Mouse (Mus musculus): Measurements from ENCODE around the gene Trpv2.
"Not testable (repeated sequence)": the region's sequence is repeated elsewhere in the genome, so short reads cannot be mapped to it uniquely, and the experiment has no call there.

The Trpv2 gene

DNA sequence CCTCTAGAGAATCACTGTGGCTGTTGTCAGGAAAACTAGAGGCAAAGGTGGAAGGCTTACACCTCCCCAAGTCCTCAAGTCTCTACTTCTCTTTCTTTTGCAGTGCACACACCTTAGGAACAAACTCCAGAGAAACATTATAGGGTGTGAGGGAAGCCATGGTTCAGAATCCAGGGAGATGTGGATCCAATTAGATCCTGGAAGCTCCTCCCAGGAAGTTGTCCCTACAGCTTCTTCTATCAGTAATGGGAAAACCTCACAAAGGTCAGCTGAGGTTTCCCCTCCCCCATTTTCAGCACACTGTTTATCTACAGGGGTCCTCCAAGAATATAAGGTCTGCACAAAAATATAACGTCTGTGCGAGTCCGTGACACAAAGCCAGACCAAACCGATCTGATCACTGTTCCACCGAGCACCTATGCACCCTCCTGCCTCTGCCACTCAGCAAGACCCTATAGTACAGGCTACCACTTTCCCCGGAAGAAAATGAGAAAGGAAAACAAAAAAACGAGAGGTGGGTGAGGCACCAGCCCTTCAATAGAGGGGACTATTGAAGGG lies 72.8 kb downstream of the Trpv2 start:
- no peak for DNase-seq (ENCODE audit: low read depth in 2 of 2, low spot score in 2 of 2)

DNA sequence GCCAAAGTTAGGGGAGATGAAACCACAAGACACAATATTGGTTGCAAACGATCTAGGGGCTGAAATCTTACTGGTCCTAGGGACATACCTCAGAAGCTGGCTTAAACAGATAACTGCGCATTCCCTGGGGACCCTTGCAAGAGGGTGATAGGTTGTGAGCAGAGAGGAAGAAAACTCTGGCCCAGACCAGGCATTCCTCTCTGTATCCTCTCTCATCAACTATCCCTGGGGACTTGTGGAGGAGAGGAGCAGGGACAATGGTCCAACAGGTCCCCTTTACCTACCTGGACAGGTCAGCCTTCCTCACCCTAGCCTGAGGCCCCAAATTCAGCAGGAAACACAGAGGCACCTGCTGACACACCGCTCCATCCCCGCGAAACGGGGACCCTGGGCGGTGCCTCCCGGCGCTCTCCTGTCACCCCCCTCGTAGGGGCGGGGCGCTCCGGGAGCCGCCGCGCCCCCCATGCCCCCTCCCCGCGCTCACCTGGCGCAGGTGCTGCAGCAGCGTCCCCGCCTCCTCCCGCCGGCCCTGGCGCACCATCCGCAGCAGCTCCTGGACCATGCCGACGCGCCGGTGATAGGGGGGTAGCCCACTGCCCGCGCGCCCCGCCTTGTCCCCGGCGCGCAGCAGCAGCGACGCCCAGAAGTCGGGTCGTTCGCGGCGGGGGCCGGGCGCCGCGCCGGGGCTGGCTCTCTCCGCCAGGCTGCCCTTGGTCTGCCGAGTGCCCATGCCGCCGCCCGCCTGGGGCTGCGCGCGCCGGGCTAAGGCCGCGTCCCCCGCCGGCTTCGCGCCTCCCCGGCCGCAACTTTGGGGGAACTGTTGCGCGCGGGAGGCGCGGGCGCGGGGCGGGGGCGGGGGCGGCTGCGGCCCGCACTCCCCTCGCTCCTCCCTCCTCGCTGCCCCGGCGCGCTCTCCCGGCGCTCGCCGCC lies 73.6 kb downstream of the Trpv2 start, which contains the start of gene Lrrc75a:
Lrrc75a (minus strand) TSS at position 863 of the 930 bp plus-strand sequence.
- peak; percentile 16 to 21 for DNase-seq (ENCODE audit: low read depth in 2 of 2, low spot score in 2 of 2)

DNA sequence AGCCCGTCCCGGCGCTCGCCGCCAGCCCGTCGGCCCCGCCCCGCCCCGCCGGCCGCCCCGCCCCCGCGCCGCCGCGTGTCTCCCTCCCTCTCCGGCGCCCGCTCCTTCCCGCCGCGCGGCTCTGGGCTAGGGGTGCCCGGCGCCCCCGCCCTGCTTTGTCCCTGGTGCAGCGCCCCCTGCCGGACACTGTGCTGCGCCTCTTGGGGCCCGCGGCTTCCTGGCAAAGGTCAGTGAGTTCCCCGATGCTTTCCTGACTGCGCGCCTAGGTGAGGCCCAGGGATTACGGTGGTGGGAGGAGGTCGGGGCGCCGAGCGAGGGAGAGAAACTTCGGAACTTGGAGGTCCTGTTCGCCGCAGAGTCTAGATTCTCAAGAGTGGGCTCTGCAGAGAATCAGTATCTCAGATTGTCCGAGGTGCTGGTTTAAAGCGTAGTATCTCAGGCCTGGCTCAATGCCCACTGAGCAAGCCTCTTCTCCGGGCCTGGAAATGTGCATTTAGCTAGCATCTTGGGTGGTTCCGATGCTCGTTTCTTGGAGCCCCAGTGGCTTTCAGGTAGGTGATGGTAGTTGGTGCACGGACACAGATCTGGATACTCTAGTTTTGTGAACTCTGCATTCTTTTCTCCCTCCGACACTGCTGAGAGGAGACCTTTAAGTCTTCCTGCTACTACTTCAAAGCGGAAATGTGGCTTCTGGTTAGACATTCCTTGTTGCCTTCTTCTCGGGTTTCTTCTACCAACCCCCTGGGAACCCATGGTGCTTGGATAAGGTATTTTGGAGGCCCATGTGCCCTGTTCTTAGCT lies 74.5 kb downstream of the Trpv2 start, which contains the start of gene Mmgt2:
Mmgt2 (plus strand) TSS at position 74 of the 801 bp plus-strand sequence.
- peak; percentile 92 to 93 for DNase-seq (ENCODE audit: low read depth in 2 of 2, low spot score in 2 of 2)

DNA sequence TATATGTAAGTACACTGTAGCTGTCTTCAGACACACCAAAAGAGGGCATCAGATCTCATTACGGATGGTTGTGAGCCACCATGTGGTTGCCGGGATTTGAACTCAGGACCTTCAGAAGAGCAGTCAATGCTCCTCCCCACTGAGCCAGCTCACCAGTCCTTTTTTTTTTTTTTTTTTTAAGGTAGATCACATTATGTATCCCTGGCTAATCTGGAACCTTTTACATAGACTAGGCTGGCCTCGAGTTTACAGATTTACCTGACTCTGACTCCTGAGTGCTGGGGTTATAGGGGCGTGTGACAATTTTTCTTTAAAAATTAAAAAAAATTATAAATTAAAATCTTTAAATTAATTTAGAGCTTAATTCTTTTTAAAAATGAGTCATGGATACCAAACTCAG lies 75.5 kb downstream of the Trpv2 start:
- DNase-seq (ENCODE audit: low read depth in 2 of 2, low spot score in 2 of 2): not testable (repeated sequence)

All from CD8-positive naive resting alpha-beta T cell, adult 2 months (primary cell).